Mouse (Mus musculus) CD4-positive, CD25-positive, alpha-beta regulatory T cell, adult 2 months (primary cell): ENCODE results near the gene Spata16.
"Not testable (repeated sequence)": the region's sequence is repeated elsewhere in the genome, so short reads cannot be mapped to it uniquely, and the experiment has no call there.

ENCODE experiments used
- DNase-seq: peaks from one replicate; pipeline ENCODE4 v3.0.0-alpha.2; 2012; ENCODE audit warnings: low read depth, low spot score

The Spata16 gene

GRCm38 (mm10) chr3:26637402-26637801, at the start of gene Spata16:
Gene Spata16 (plus strand): TSS chr3:26637620.
- DNase-seq: no peak

- no peak for DNase-seq
Observed at GRCm38 (mm10) chr3:26604861-26605260, 32.6 kb upstream of the Spata16 start.

- DNase-seq: no peak
Observed at GRCm38 (mm10) chr3:26608531-26608930, 28.9 kb upstream of the Spata16 start.

- DNase-seq: no peak
Observed at GRCm38 (mm10) chr3:26639214-26639613, 1.8 kb downstream of the Spata16 start.

GRCm38 (mm10) chr3:26639851-26640250, 2.4 kb downstream of the Spata16 start:
- DNase-seq: no peak

GRCm38 (mm10) chr3:26640321-26641075, 3.1 kb downstream of the Spata16 start:
- no peak for DNase-seq

GRCm38 (mm10) chr3:26641351-26642249, 4.2 kb downstream of the Spata16 start:
- DNase-seq: no peak

GRCm38 (mm10) chr3:26644136-26644535, 6.7 kb downstream of the Spata16 start:
- DNase-seq: no peak

- no peak for DNase-seq
Observed at GRCm38 (mm10) chr3:26646834-26647233, 9.4 kb downstream of the Spata16 start.

- DNase-seq: no peak
Observed at GRCm38 (mm10) chr3:26685832-26686231, 48.4 kb downstream of the Spata16 start.

GRCm38 (mm10) chr3:26709492-26709891, 72.1 kb downstream of the Spata16 start:
- not testable (repeated sequence) for DNase-seq

- no peak for DNase-seq
Observed at GRCm38 (mm10) chr3:26727526-26727925, 90.1 kb downstream of the Spata16 start.

GRCm38 (mm10) chr3:26750492-26750891, 113.1 kb downstream of the Spata16 start:
- DNase-seq: no peak

GRCm38 (mm10) chr3:26752441-26752840, 115.0 kb downstream of the Spata16 start:
- no peak for DNase-seq

- no peak for DNase-seq
Observed at GRCm38 (mm10) chr3:26793334-26794101, 156.1 kb downstream of the Spata16 start.

GRCm38 (mm10) chr3:26795851-26796538, 158.6 kb downstream of the Spata16 start:
- no peak for DNase-seq

- DNase-seq: no peak
Observed at GRCm38 (mm10) chr3:26796954-26797353, 159.5 kb downstream of the Spata16 start.

- DNase-seq: no peak
Observed at GRCm38 (mm10) chr3:26814307-26814706, 176.9 kb downstream of the Spata16 start.

- no peak for DNase-seq
Observed at GRCm38 (mm10) chr3:26815764-26816163, 178.3 kb downstream of the Spata16 start.

GRCm38 (mm10) chr3:26819398-26819797, 182.0 kb downstream of the Spata16 start:
- DNase-seq: no peak
